Mouse (Mus musculus) adrenal gland, postnatal 4 days (tissue): Measurements from ENCODE around the gene Opn1sw. TPM values are rescaled to one million over a fixed set of nuclear protein-coding genes. Genes with fewer than 3 reads are reported as not detected.
"Not testable (repeated sequence)": the region's sequence is repeated elsewhere in the genome, so short reads cannot be mapped to it uniquely, and the experiment has no call there.

ENCODE experiments used
- DNase-seq, 2 experiments: peaks; one replicate each; pipeline ENCODE4 v3.0.0; 2021 to 2022; ENCODE audit warnings: low spot score in 2 of 2, mixed read lengths in 2 of 2
- microRNA-seq: library from miRNA; unstranded; fragments of <30 nt; microRNA quantifications from one replicate; pipeline ENCODE4 v1.2.0, GENCODE M21; 2021
- total RNA-seq, 2 experiments: library from RNA; stranded (reverse); gene quantifications; 2 replicates each; pipeline ENCODE4 v1.2.3; 2021

Gene Opn1sw
- total RNA-seq, 2 experiments from 2014 or later: not detected

DNA sequence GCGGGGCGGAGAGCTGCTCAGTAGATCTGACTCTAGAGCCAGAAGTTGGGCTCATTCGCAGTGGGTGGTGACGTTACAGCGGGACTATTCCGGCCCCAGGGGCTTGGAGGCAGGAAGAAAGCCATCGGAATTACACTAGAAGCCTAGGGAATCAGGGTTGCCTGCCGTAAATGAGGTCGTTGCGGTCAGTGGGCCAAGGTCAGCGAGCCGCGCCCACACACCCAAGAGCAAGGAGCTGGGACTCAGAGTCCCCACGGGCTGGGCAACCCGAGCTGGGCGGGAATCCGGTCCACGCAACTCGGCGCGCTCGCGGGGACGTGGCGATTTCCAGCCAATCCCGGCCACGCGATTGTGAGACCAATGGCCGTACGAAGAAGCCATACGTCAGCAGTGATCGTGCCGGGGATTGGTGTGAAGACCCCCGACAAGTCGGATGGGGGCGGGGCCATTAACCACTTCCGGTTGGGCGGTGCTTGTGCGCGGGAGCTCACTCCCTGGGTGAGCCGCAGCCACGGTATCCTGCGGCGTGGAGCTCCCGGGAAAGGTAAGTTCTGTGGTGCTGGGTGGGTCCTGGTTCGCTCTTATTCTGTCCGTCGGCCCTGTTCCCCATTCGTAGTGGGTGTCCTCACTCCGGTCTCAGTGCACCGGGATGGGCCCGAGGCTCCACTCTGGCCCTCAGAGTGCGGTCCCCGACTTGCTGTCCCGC lies 40.5 kb downstream of the Opn1sw start, which contains the start of gene Calu:
TSS of gene Calu (plus strand) at position 405 of the 706 bp plus-strand sequence.
- DNase-seq: peak; percentile 97 to 99

DNA sequence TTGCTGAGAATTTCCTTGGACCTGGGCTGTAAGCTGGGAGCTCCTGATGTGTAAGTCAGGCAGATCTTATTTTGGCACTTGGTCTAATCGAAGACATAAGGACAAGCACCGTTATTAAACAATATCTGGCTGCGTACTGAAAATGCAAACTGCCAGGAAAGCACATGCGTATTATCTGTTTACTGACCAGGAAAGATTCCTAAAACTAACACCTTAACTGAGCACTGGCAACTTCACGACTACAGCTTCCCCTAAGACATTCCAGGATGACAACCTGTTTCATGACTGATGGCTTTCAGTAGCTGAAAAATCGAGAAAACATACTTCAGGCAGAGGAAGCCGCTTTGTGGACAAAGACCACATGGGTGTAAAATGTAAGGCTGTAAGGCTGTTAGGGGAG lies 41.1 kb downstream of the Opn1sw start:
- no peak for DNase-seq

DNA sequence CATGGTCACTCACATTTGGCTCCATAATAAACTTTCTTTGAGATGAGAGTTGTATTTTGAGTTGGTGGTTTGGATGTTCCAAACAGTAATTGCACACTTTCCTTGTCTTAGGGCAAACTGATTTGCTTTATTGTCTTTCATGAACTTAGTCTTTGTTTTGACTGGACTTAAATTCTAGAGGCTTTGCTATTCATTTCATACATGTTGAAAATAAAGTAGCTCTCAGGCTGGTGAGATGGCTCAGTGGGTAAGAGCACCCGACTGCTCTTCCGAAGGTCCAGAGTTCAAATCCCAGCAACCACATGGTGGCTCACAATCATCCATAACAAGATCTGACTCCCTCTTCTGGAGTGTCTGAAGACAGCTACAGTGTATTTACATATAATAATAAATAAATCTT lies 41.8 kb downstream of the Opn1sw start:
- DNase-seq: not testable (repeated sequence)

DNA sequence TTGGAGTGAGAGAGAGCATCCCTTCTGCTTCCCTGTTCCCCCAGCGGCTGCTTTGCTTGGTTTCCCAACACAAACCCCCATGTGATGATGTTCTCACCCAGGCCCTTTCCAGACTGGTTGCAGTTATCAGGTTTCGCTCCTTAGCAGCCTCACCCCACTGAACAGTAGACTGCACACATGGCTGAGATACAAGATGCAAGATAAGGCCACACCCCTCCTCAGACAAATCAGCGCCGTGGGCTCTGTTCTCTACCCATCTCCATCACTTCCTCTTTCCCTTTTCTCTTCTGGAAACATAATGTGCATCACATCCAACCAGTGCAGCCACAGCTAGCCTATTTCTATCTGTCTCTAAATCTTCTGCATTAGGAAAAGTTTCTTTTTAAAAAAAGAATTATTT lies 58.8 kb downstream of the Opn1sw start:
- DNase-seq: no peak

DNA sequence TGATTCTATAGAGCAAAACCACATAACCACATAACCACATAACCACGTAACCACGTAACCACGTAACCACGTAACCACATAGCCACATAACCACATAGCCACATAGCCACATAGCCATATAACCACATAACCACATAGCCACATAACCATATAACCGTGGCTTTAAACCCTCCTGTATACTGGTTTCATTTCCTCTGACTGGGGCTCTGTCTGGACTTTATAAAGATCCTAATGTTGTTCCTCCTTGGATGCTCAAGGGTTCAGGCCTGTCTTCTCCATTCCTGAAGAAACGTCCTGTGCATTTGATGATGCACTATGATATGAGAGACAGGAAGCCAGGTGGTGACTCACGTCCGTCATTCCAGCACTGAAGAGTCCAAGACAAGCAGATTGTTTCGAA lies 61.3 kb downstream of the Opn1sw start:
- DNase-seq: no peak

Small RNA genes within 50 kb of the gene (microRNA-seq; reads per million reads assigned to microRNA genes)
- not detected for gene Gm26220
- not detected for gene Gm44354

Other genes starting within 250 kb of the Opn1sw start
- 10 to 100 TPM; 32.5 to 33.7 TPM for gene Rbm28, start 223.5 kb downstream of the Opn1sw start, total RNA-seq
- gene Prrt4, start 208.9 kb downstream of the Opn1sw start, total RNA-seq: 10 to 100 TPM; 11.1 to 11.7 TPM
- 10 to 100 TPM; 62.1 to 65.9 TPM for gene Impdh1, start 172.1 kb downstream of the Opn1sw start, total RNA-seq
- gene Hilpda, start 116.0 kb downstream of the Opn1sw start, total RNA-seq: 10 to 100 TPM; 11.7 TPM
- gene Fam71f2, start 108.9 kb downstream of the Opn1sw start, total RNA-seq: under 1 TPM in 1 of 2 experiments, not detected in 1; 0.31 TPM
- under 1 TPM in 1 of 2 experiments, not detected in 1; 0.22 TPM for gene Fam71f1, start 69.3 kb downstream of the Opn1sw start, total RNA-seq
- 100 to 1,000 TPM; 194 to 202 TPM for gene Calu, start 40.4 kb downstream of the Opn1sw start, total RNA-seq
- gene Ccdc136, start 7.8 kb upstream of the Opn1sw start, total RNA-seq: 10 to 100 TPM; 10.0 to 12.6 TPM
- gene Flnc, start 44.8 kb upstream of the Opn1sw start, total RNA-seq: 10 to 100 TPM; 16.5 to 28.3 TPM
- 100 to 1,000 TPM; 174 to 181 TPM for gene Atp6v1f, start 79.2 kb upstream of the Opn1sw start, total RNA-seq
- gene Atp6v1fnb, start 83.0 kb upstream of the Opn1sw start, total RNA-seq: 1 to 10 TPM in 1 of 2 experiments, under 1 TPM in 1; 0.92 to 1.1 TPM
- gene Kcp, start 119.5 kb upstream of the Opn1sw start, total RNA-seq: 10 to 100 TPM in 1 of 2 experiments, 1 to 10 TPM in 1; 9.0 to 14.2 TPM
- gene Irf5, start 138.2 kb upstream of the Opn1sw start, total RNA-seq: 1 to 10 TPM; 4.5 to 4.7 TPM
- gene Tnpo3, start 221.4 kb upstream of the Opn1sw start, total RNA-seq: 10 to 100 TPM; 65.9 to 66.4 TPM